Mouse (Mus musculus): Measurements from ENCODE around the gene Fbxl7. TPM values are rescaled to one million over a fixed set of nuclear protein-coding genes. Genes with fewer than 3 reads are reported as not detected.
"Not testable (repeated sequence)": the region's sequence is repeated elsewhere in the genome, so short reads cannot be mapped to it uniquely, and the experiment has no call there.

Fbxl7 gene
- polyA plus RNA-seq, 1 experiment from 2014 or later, result not detected

GRCm38 (mm10) chr15:26779129-26779528 is 116.3 kb downstream of the Fbxl7 start:
- 54% methylated on average over 4 of the region's 4 CpGs for WGBS (ENCODE audit: missing documents)
- Histone ChIP-seq H3K27ac (no peak overlapping the region), H3K36me3 (ENCODE audit: inconsistent target) (no peaks in the 10 kb centered on the region), H3K79me2 (ENCODE audit: inconsistent target) (no peaks in the 10 kb centered on the region), H3K4me3 (ENCODE audit: inconsistent target) (no peak overlapping the region)

GRCm38 (mm10) chr15:26775720-26776119 is 119.7 kb downstream of the Fbxl7 start:
- H3K4me3 ChIP-seq (ENCODE audit: inconsistent target), result no peak overlapping the region
- no peaks in the 10 kb centered on the region for H3K79me2 ChIP-seq (ENCODE audit: inconsistent target)
- H3K27ac ChIP-seq, result no peak overlapping the region

GRCm38 (mm10) chr15:26774895-26775294 is 120.5 kb downstream of the Fbxl7 start:
- 91% methylated on average over 2 of the region's 2 CpGs for WGBS (ENCODE audit: missing documents)
- Histone ChIP-seq H3K27ac (no peak overlapping the region), H3K36me3 (ENCODE audit: inconsistent target) (no peaks in the 10 kb centered on the region), H3K79me2 (ENCODE audit: inconsistent target) (no peaks in the 10 kb centered on the region), H3K4me3 (ENCODE audit: inconsistent target) (no peak overlapping the region)

More at GRCm38 (mm10) chr15:26775720-26776119, 119.7 kb downstream of the Fbxl7 start:
- no peaks in the 10 kb centered on the region for H3K36me3 ChIP-seq (ENCODE audit: inconsistent target)

GRCm38 (mm10) chr15:26761651-26762050 is 133.7 kb downstream of the Fbxl7 start:
- Histone ChIP-seq H3K79me2 (ENCODE audit: inconsistent target) (no peaks in the 10 kb centered on the region), H3K36me3 (ENCODE audit: inconsistent target) (no peaks in the 10 kb centered on the region)
- WGBS (ENCODE audit: missing documents), result 92% methylated on average over 4 of the region's 4 CpGs

GRCm38 (mm10) chr15:26748484-26748883 is 146.9 kb downstream of the Fbxl7 start:
- WGBS (ENCODE audit: missing documents), result 93% methylated on average over 3 of the region's 3 CpGs

More at GRCm38 (mm10) chr15:26761651-26762050, 133.7 kb downstream of the Fbxl7 start:
- Histone ChIP-seq H3K27ac (no peak overlapping the region), H3K4me3 (ENCODE audit: inconsistent target) (no peak overlapping the region)

GRCm38 (mm10) chr15:26732366-26732765 is 163.0 kb downstream of the Fbxl7 start:
- no peak overlapping the region for H3K27ac ChIP-seq
- WGBS (ENCODE audit: missing documents), result 83% methylated on average over 2 of the region's 2 CpGs
- no peaks in the 10 kb centered on the region for H3K79me2 ChIP-seq (ENCODE audit: inconsistent target)
- H3K36me3 ChIP-seq (ENCODE audit: inconsistent target), result no peaks in the 10 kb centered on the region
- H3K4me3 ChIP-seq (ENCODE audit: inconsistent target), result no peak overlapping the region

More at GRCm38 (mm10) chr15:26748484-26748883, 146.9 kb downstream of the Fbxl7 start:
- no peak overlapping the region for H3K27ac ChIP-seq
- H3K79me2 ChIP-seq (ENCODE audit: inconsistent target), result no peaks in the 10 kb centered on the region
- no peaks in the 10 kb centered on the region for H3K36me3 ChIP-seq (ENCODE audit: inconsistent target)
- no peak overlapping the region for H3K4me3 ChIP-seq (ENCODE audit: inconsistent target)

GRCm38 (mm10) chr15:26730760-26731159 is 164.6 kb downstream of the Fbxl7 start:
- no peaks in the 10 kb centered on the region for H3K36me3 ChIP-seq (ENCODE audit: inconsistent target)
- WGBS (ENCODE audit: missing documents), result 79% methylated on average over 2 of the region's 2 CpGs

GRCm38 (mm10) chr15:26729341-26729740 is 166.0 kb downstream of the Fbxl7 start:
- H3K4me3 ChIP-seq (ENCODE audit: inconsistent target); H3K27ac ChIP-seq; H3K36me3 ChIP-seq (ENCODE audit: inconsistent target); H3K79me2 ChIP-seq (ENCODE audit: inconsistent target): not testable (repeated sequence)
- 88% methylated on average over 2 of the region's 7 CpGs for WGBS (ENCODE audit: missing documents)

More at GRCm38 (mm10) chr15:26730760-26731159, 164.6 kb downstream of the Fbxl7 start:
- H3K4me3 ChIP-seq (ENCODE audit: inconsistent target), result no peak overlapping the region
- H3K27ac ChIP-seq, result no peak overlapping the region
- H3K79me2 ChIP-seq (ENCODE audit: inconsistent target), result no peaks in the 10 kb centered on the region

GRCm38 (mm10) chr15:26718390-26719036 is 176.9 kb downstream of the Fbxl7 start:
- Histone ChIP-seq H3K36me3 (ENCODE audit: inconsistent target) (no peaks in the 10 kb centered on the region), H3K79me2 (ENCODE audit: inconsistent target) (no peaks in the 10 kb centered on the region), H3K4me3 (ENCODE audit: inconsistent target) (no peak overlapping the region), H3K27ac (no peak overlapping the region)
- WGBS (ENCODE audit: missing documents), result 77% methylated on average over 5 of the region's 5 CpGs

- no peak overlapping the region for H3K27ac ChIP-seq
- H3K36me3 ChIP-seq (ENCODE audit: inconsistent target), result no peaks in the 10 kb centered on the region
- 74% methylated on average over 7 of the region's 7 CpGs for WGBS (ENCODE audit: missing documents)
Measured at GRCm38 (mm10) chr15:26717952-26718351, 177.4 kb downstream of the Fbxl7 start.

GRCm38 (mm10) chr15:26716181-26716580 is 179.2 kb downstream of the Fbxl7 start:
- Histone ChIP-seq H3K36me3 (ENCODE audit: inconsistent target) (no peaks in the 10 kb centered on the region), H3K4me3 (ENCODE audit: inconsistent target) (no peak overlapping the region), H3K79me2 (ENCODE audit: inconsistent target) (no peaks in the 10 kb centered on the region), H3K27ac (no peak overlapping the region)
- WGBS (ENCODE audit: missing documents), result 100% methylated on average over 2 of the region's 2 CpGs

More at GRCm38 (mm10) chr15:26717952-26718351, 177.4 kb downstream of the Fbxl7 start:
- H3K79me2 ChIP-seq (ENCODE audit: inconsistent target), result no peaks in the 10 kb centered on the region
- H3K4me3 ChIP-seq (ENCODE audit: inconsistent target), result no peak overlapping the region

GRCm38 (mm10) chr15:26715635-26716034 is 179.7 kb downstream of the Fbxl7 start:
- Histone ChIP-seq H3K4me3 (ENCODE audit: inconsistent target) (no peak overlapping the region), H3K27ac (no peak overlapping the region), H3K36me3 (ENCODE audit: inconsistent target) (no peaks in the 10 kb centered on the region), H3K79me2 (ENCODE audit: inconsistent target) (no peaks in the 10 kb centered on the region)
- 86% methylated on average over 5 of the region's 5 CpGs for WGBS (ENCODE audit: missing documents)

GRCm38 (mm10) chr15:26712271-26712670 is 183.1 kb downstream of the Fbxl7 start:
- no peaks in the 10 kb centered on the region for H3K36me3 ChIP-seq (ENCODE audit: inconsistent target)
- no peak overlapping the region for H3K27ac ChIP-seq
- H3K4me3 ChIP-seq (ENCODE audit: inconsistent target), result no peak overlapping the region
- no peaks in the 10 kb centered on the region for H3K79me2 ChIP-seq (ENCODE audit: inconsistent target)
- 91% methylated on average over 6 of the region's 7 CpGs for WGBS (ENCODE audit: missing documents)

GRCm38 (mm10) chr15:26704966-26705365 is 190.4 kb downstream of the Fbxl7 start:
- H3K27ac ChIP-seq, result no peak overlapping the region
- H3K4me3 ChIP-seq (ENCODE audit: inconsistent target), result no peak overlapping the region
- 72% methylated on average over 2 of the region's 2 CpGs for WGBS (ENCODE audit: missing documents)
- no peaks in the 10 kb centered on the region for H3K79me2 ChIP-seq (ENCODE audit: inconsistent target)
- no peaks in the 10 kb centered on the region for H3K36me3 ChIP-seq (ENCODE audit: inconsistent target)

- Histone ChIP-seq H3K79me2 (ENCODE audit: inconsistent target) (no peaks in the 10 kb centered on the region), H3K27ac (no peak overlapping the region), H3K4me3 (ENCODE audit: inconsistent target) (no peak overlapping the region), H3K36me3 (ENCODE audit: inconsistent target) (no peaks in the 10 kb centered on the region)
- 90% methylated on average over 6 of the region's 6 CpGs for WGBS (ENCODE audit: missing documents)
Measured at GRCm38 (mm10) chr15:26703156-26703840, 192.1 kb downstream of the Fbxl7 start.

Measured in macrophage (primary cell).